8 mouse cellular contexts compared by ENCODE assay signal in the genomic region with DNA sequence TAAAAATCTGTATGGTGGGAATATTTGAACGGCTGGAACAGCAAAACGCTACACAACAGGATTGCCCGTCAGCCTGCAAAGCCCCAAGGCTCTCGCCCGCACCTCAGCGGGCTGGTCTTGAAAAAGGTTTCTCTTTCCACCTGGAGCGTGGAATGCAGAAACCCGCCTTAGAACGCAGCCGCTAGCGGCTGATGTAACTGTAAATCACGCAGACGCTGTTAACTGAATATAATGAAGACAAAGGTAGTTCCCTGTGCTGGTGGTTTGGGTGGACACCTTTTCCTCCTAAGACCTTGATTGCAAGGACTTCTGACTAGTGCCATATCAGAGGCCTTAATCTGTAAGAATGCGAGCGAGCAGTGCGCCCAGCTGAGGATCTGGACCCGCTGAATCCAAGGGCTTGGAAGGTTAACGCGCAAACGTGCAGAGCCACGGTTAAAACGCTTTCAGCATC. TPM values are rescaled to one million over a fixed set of nuclear protein-coding genes. Genes with fewer than 3 reads are reported as not detected.
A peak's percentile ranks its signal among the peaks of the same experiment; 100 is the strongest.
DNase-seq lines count a peak whose midpoint lies in the region; ATAC-seq lines count a peak whose summit lies in the region.

No protein-coding gene starts in this region.

- H3K4me2 ChIP-seq in embryonic facial prominence, embryonic 11.5 days (ENCODE audit: low read depth, low read length), result peak overlapping the region; percentile 81
- peak overlapping the region; percentile 75 for H3K4me2 ChIP-seq in hindbrain, embryonic 14.5 days (replicated peaks)
- H3K4me2 ChIP-seq in midbrain, embryonic 11.5 days, result peak overlapping the region; percentile 74

- H3K4me3 ChIP-seq in embryonic facial prominence, embryonic 11.5 days (ENCODE audit: low read depth, low read length), result peak overlapping the region; percentile 83
- H3K4me3 ChIP-seq in hindbrain, embryonic 14.5 days (replicated peaks; ENCODE audit: low read length), result peak overlapping the region; percentile 88
- peak overlapping the region; percentile 65 for H3K4me3 ChIP-seq in midbrain, embryonic 11.5 days (ENCODE audit: low read depth, low read length)

- H3K36me3 ChIP-seq in embryonic facial prominence, embryonic 11.5 days (replicated peaks; ENCODE audit: control insufficient read depth, insufficient read depth, low read depth, low read length), result no peaks in the 10 kb centered on the region
- H3K36me3 ChIP-seq in hindbrain, embryonic 14.5 days (replicated peaks; ENCODE audit: control insufficient read depth, insufficient read depth), result no peaks in the 10 kb centered on the region
- no peaks in the 10 kb centered on the region for H3K36me3 ChIP-seq in midbrain, embryonic 11.5 days (ENCODE audit: control insufficient read depth, insufficient read depth, low read length)

- WGBS in embryonic facial prominence, embryonic 11.5 days, result under 1% methylated on average over 22 of the region's 22 CpGs
- WGBS in hindbrain, embryonic 14.5 days, result under 1% methylated on average over 22 of the region's 22 CpGs
- under 1% methylated on average over 22 of the region's 22 CpGs for WGBS in midbrain, embryonic 11.5 days

- no peaks in the 10 kb centered on the region; the same call in 1 of the 2 replicates for H3K4me1 ChIP-seq in embryonic facial prominence, embryonic 11.5 days (ENCODE audit: control insufficient read depth, insufficient read depth, low read length)
- H3K4me1 ChIP-seq in hindbrain, embryonic 14.5 days (replicated peaks; ENCODE audit: control insufficient read depth, insufficient read depth, low read length), result peaks cover 32% of the 10 kb centered on the region
- H3K4me1 ChIP-seq in midbrain, embryonic 11.5 days (ENCODE audit: control insufficient read depth, insufficient read depth, low read length), result peaks cover 20% of the 10 kb centered on the region

- H3K27ac ChIP-seq in embryonic facial prominence, embryonic 11.5 days (replicated peaks; ENCODE audit: low read depth, low read length), result peak overlapping the region; percentile 99
- H3K27ac ChIP-seq in hindbrain, embryonic 14.5 days, result peak overlapping the region; percentile 94
- H3K27ac ChIP-seq in midbrain, embryonic 11.5 days (ENCODE audit: low read depth, low read length), result peak overlapping the region; percentile 83

- ATAC-seq in embryonic facial prominence, embryonic 11.5 days (replicated peaks; ENCODE audit: insufficient number of reproducible peaks, low FRiP score, low TSS enrichment, low read depth), result peak; percentile 25; the same call in 1 of the 2 replicates
- peak; percentile 26 for ATAC-seq in hindbrain, embryonic 14.5 days (ENCODE audit: low FRiP score)
- ATAC-seq in midbrain, embryonic 11.5 days (ENCODE audit: low FRiP score), result peak; percentile 40
- ATAC-seq in erythroid progenitor cell, adult 5-6 weeks (replicated peaks; ENCODE audit: low FRiP score, poor library complexity, severe bottlenecking), result no peak

- H3K9ac ChIP-seq in embryonic facial prominence, embryonic 11.5 days (replicated peaks; ENCODE audit: low read length), result peak overlapping the region; percentile 99
- H3K9ac ChIP-seq in hindbrain, embryonic 14.5 days, result peak overlapping the region; percentile 94
- H3K9ac ChIP-seq in midbrain, embryonic 11.5 days (ENCODE audit: low read length), result peak overlapping the region; percentile 96

- DNase-seq in layer of hippocampus, postnatal 10 days (ENCODE audit: low spot score in 2 of 2), result peak; percentile 58 to 61
- no peak for DNase-seq in layer of hippocampus, postnatal 14 days (ENCODE audit: low spot score in 2 of 2)
- peak; percentile 51 for DNase-seq in ES-CJ7 (ENCODE audit: low read depth, low spot score)
- no peak for DNase-seq in embryonic facial prominence, embryonic 11.5 days (ENCODE audit: low spot score)
- peak; percentile 68 for DNase-seq in hindbrain, embryonic 14.5 days (ENCODE audit: low spot score)
- DNase-seq in midbrain, embryonic 11.5 days (ENCODE audit: low spot score, missing footprints), result no peak
- DNase-seq in T-cell, adult 2 months (ENCODE audit: low spot score), result no peak

- H3K9me3 ChIP-seq in embryonic facial prominence, embryonic 11.5 days (replicated peaks; ENCODE audit: control insufficient read depth, low read length), result no peaks in the 10 kb centered on the region
- H3K9me3 ChIP-seq in hindbrain, embryonic 14.5 days (ENCODE audit: control insufficient read depth, low read length), result no peaks in the 10 kb centered on the region
- no peaks in the 10 kb centered on the region for H3K9me3 ChIP-seq in midbrain, embryonic 11.5 days (ENCODE audit: control insufficient read depth, low read length)

- no peaks in the 10 kb centered on the region for H3K27me3 ChIP-seq in embryonic facial prominence, embryonic 11.5 days (ENCODE audit: control insufficient read depth, insufficient read depth, low read length)
- H3K27me3 ChIP-seq in hindbrain, embryonic 14.5 days (ENCODE audit: control insufficient read depth, insufficient read depth, low read length), result no peaks in the 10 kb centered on the region
- no peaks in the 10 kb centered on the region for H3K27me3 ChIP-seq in midbrain, embryonic 11.5 days (ENCODE audit: control insufficient read depth, insufficient read depth, low read length)

RNA-seq across cellular contexts. Expression of gene Zbed3, which starts 1.2 kb away (rescaled TPM):
- 10 to 100 TPM; 19.1 to 21.8 TPM for total RNA-seq in layer of hippocampus, postnatal 10 days (2021)
- total RNA-seq in layer of hippocampus, postnatal 14 days (2021), result 10 to 100 TPM; 16.9 to 19.1 TPM
- 71.2 and 82.0 TPM in 2 replicates for polyA plus RNA-seq in embryonic facial prominence, embryonic 11.5 days (2014; fragmentation: Nextera tagmentation; extraction: Ambion mirVana)
- 31.9 and 37.5 TPM in 2 replicates for polyA plus RNA-seq in hindbrain, embryonic 14.5 days (2014; fragmentation: Nextera tagmentation; extraction: Ambion mirVana)
- 45.7 and 48.5 TPM in 2 replicates for polyA plus RNA-seq in midbrain, embryonic 11.5 days (2014; fragmentation: Nextera tagmentation; extraction: Ambion mirVana)
- total RNA-seq in erythroid progenitor cell, adult 5-6 weeks (2015; ENCODE audit: low replicate concordance), result 4.0 and 14.3 TPM in 2 replicates
- total RNA-seq in erythroid progenitor cell, adult 5-6 weeks (2017; ENCODE audit: low replicate concordance), result not detected in 2 replicates

RNA-seq across cellular contexts. Expression of gene Aggf1, which starts 50.5 kb away (rescaled TPM):
- total RNA-seq in layer of hippocampus, postnatal 10 days (2021), result 10 to 100 TPM; 42.0 to 43.9 TPM
- 10 to 100 TPM; 44.1 to 45.5 TPM for total RNA-seq in layer of hippocampus, postnatal 14 days (2021)
- 48.0 and 48.5 TPM in 2 replicates for polyA plus RNA-seq in embryonic facial prominence, embryonic 11.5 days (2014; fragmentation: Nextera tagmentation; extraction: Ambion mirVana)
- 34.6 and 41.7 TPM in 2 replicates for polyA plus RNA-seq in hindbrain, embryonic 14.5 days (2014; fragmentation: Nextera tagmentation; extraction: Ambion mirVana)
- polyA plus RNA-seq in midbrain, embryonic 11.5 days (2014; fragmentation: Nextera tagmentation; extraction: Ambion mirVana), result 55.1 and 56.5 TPM in 2 replicates
- total RNA-seq in erythroid progenitor cell, adult 5-6 weeks (2015; ENCODE audit: low replicate concordance), result 14.3 and 15.1 TPM in 2 replicates
- 22.2 and 25.8 TPM in 2 replicates for total RNA-seq in erythroid progenitor cell, adult 5-6 weeks (2017; ENCODE audit: low replicate concordance)

Comparison
In these comparisons a context has a peak if more than half of its experiments do, and no peak if none do; other contexts are left out.
1. DNase-seq: peak in layer of hippocampus, postnatal 10 days (2 of 2), ES-CJ7 (single experiment) and hindbrain, embryonic 14.5 days (single experiment); none in layer of hippocampus, postnatal 14 days (0 of 2), embryonic facial prominence, embryonic 11.5 days (single experiment), midbrain, embryonic 11.5 days (single experiment) and T-cell, adult 2 months (single experiment).
2. Peak in every context shown above with its lines, with median percentiles within 50 percentile points of each other: H3K27ac ChIP-seq, H3K4me2 ChIP-seq, H3K4me3 ChIP-seq and H3K9ac ChIP-seq.